Mouse (Mus musculus) heart, adult 2 months (tissue): ENCODE data around the gene Nr6a1. TPM values are rescaled to one million over a fixed set of nuclear protein-coding genes. Genes with fewer than 3 reads are reported as not detected.

Experiments used
- DNase-seq, 2 experiments: peaks; one replicate each; pipeline ENCODE4 v3.0.0; 2021
- H3K27ac ChIP-seq: fragments of 200-600 bp; 2 replicates; pipeline ENCODE4 v1.8.1; 2022
- H3K27me3 ChIP-seq: fragments of 200-500 bp; 2 replicates; pipeline ENCODE4 v1.6.1; 2012; ENCODE audit warnings: mild to moderate bottlenecking, low read length, inconsistent platforms, mixed read lengths; ENCODE audit not compliant: control insufficient read depth, insufficient read depth
- H3K36me3 ChIP-seq: fragments of 200-500 bp; 2 replicates; pipeline ENCODE4 v1.6.1; 2012; ENCODE audit warnings: low read length, inconsistent platforms; ENCODE audit not compliant: control insufficient read depth, insufficient read depth
- H3K4me1 ChIP-seq: fragments of 200-500 bp; 2 replicates; pipeline ENCODE4 v1.6.1; 2011; ENCODE audit warnings: low read length; ENCODE audit not compliant: control insufficient read depth, insufficient read depth
- H3K4me3 ChIP-seq: fragments of 200-600 bp; 2 replicates; pipeline ENCODE4 v1.8.1; 2022
- H3K79me2 ChIP-seq: fragments of 200-500 bp; replicated peaks from 2 replicates; pipeline ENCODE4 v1.6.1; 2012; ENCODE audit warnings: mild to moderate bottlenecking, inconsistent platforms, low read length, moderate library complexity, mixed read lengths; ENCODE audit not compliant: control insufficient read depth, insufficient read depth
- H3K9ac ChIP-seq: fragments of 200-500 bp; 2 replicates; pipeline ENCODE4 v1.6.1; 2012; ENCODE audit warnings: low read depth, mild to moderate bottlenecking, control low read depth, inconsistent platforms, low read length, mixed read lengths
- CTCF ChIP-seq: fragments of 200-600 bp; IDR thresholded peaks from 2 replicates; pipeline ENCODE4 v1.8.1; 2022; ENCODE audit warnings: antibody characterized with exemption, mild to moderate bottlenecking, moderate library complexity
- EP300 ChIP-seq: fragments of 200-500 bp; IDR thresholded peaks from 2 replicates; pipeline ENCODE4 v1.6.1; 2011; ENCODE audit warnings: low read depth, low read length, control low read depth; ENCODE audit not compliant: insufficient read depth
- POLR2A ChIP-seq: fragments of 200-500 bp; IDR thresholded peaks from 2 replicates; pipeline ENCODE4 v1.6.1; 2011; ENCODE audit warnings: mild to moderate bottlenecking, low read depth, low read length, control low read depth; ENCODE audit not compliant: insufficient read depth
- WGBS: fragments of 180-500 bp; shearing (Covaris S2); methylation state at CpG from one replicate; pipeline ENCODE4 v1.1.7; 2018; 5-methylcytosine and 5-hydroxymethylcytosine counted together
- intact Hi-C: fragments of 180-260 bp; cut with DNase I; formaldehyde crosslinking; loops from one replicate; pipeline ENCODE4 v1.15.1; 2025
- polyA plus RNA-seq: library from polyadenylated mRNA; depleted of rRNA; stranded (reverse); fragments of >200 nt; gene quantifications from 2 replicates; pipeline ENCODE4 v1.2.3, GENCODE M21; 2012
- total RNA-seq, 2 experiments: library from RNA; stranded (reverse); gene quantifications; 2 replicates each; pipeline ENCODE4 v1.2.3; 2021

The Nr6a1 gene
- total and polyA plus RNA-seq, 3 experiments: 1.2 to 1.4 (median 1.3) TPM

DNA sequence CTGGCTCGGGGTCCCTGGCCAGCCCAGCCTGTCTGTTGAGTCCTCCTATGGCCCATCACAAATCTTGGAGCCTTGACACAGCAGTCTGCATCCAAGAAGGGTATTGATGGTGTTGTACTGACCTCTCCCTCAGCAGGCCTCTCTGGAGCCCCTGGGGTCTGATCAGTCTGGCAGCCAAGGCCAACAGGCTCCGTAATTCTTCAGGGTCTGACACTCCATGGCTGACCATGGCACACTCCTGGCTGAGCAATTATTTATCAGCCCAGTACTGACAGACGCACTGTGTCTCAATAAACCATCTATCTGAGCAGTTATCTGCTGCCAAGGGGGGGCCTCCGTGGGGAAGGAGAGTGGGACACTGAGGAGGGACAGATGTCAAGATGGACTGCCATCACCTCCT lies 222.5 kb downstream of the Nr6a1 start:
- no peak for TF ChIP-seq EP300
- TF ChIP-seq POLR2A: no peak
- no peak for TF ChIP-seq CTCF
- intact Hi-C loops: no loop called here
- H3K27me3 ChIP-seq: peaks cover 17% of the 10 kb centered on the region
- no peak overlapping the region for H3K4me3 ChIP-seq
- WGBS: 65% methylated on average over 4 of the region's 4 CpGs
- H3K36me3 ChIP-seq: no peaks in the 10 kb centered on the region
- H3K79me2 ChIP-seq: no peaks in the 10 kb centered on the region
- H3K27ac ChIP-seq: no peak overlapping the region
- no peak overlapping the region for H3K9ac ChIP-seq
- no peak for DNase-seq
- H3K4me1 ChIP-seq: no peaks in the 10 kb centered on the region

DNA sequence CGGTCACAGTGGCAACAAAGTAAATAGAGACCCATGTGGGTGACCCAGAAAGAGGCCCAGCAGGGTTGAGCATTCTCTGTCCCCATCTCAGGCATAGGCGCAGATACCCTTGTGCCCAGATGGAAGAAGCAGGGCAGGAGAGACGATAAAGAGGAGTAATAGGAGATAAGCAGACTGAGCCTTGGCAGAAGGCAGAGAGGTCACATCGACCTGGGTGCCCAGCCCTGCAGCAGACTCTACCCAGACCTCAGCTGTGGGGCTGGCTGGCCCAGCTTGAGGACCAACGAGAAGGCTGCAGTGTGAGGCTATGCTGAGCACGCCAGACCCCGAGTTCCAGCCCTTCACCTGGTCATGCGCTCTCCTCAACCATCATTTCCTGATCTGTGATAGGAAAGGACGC lies 223.2 kb downstream of the Nr6a1 start:
- 65% methylated on average over 9 of the region's 9 CpGs for WGBS
- Histone ChIP-seq H3K4me3 (no peak overlapping the region), H3K4me1 (no peaks in the 10 kb centered on the region), H3K9ac (no peak overlapping the region), H3K27ac (no peak overlapping the region), H3K79me2 (no peaks in the 10 kb centered on the region), H3K27me3 (peaks cover 12% of the 10 kb centered on the region), H3K36me3 (no peaks in the 10 kb centered on the region)
- TF ChIP-seq CTCF (no peak), EP300 (no peak), POLR2A (no peak)
- intact Hi-C loops: no loop called here
- DNase-seq: no peak

GRCm38 (mm10) chr2:38700177-38700576 lies 227.3 kb downstream of the Nr6a1 start:
- no peak for TF ChIP-seq CTCF
- no peak for TF ChIP-seq POLR2A
- no peak for TF ChIP-seq EP300
- no peaks in the 10 kb centered on the region for H3K79me2 ChIP-seq
- no peak overlapping the region for H3K27ac ChIP-seq
- peaks cover under 1% of the 10 kb centered on the region; the same call in 1 of the 2 replicates for H3K27me3 ChIP-seq
- no peak overlapping the region for H3K4me3 ChIP-seq
- WGBS: 75% methylated on average over 5 of the region's 5 CpGs
- no peaks in the 10 kb centered on the region for H3K36me3 ChIP-seq
- H3K9ac ChIP-seq: no peak overlapping the region
- intact Hi-C loops: no loop called here
- no peak for DNase-seq
- no peaks in the 10 kb centered on the region for H3K4me1 ChIP-seq

DNA sequence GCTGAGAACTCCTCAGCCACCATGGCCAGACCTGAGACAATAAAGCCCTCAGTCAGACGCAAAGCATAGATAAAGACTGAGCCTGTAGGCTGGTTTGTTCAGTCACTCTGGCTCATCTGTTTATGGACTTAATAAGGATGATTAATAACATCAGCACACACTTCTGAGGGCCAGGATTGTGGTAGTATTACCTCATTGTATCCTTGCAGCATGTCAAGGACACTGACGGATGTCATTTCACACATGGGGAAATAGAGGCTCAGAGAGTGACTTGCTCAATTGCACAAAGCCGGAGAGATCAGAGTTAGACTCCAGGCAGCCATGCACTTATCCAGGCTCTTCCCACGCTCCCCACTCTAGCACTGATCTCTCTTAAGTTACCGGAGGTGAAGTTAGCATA lies 228.9 kb downstream of the Nr6a1 start:
- no peak for TF ChIP-seq CTCF
- H3K36me3 ChIP-seq: no peaks in the 10 kb centered on the region
- no peak for DNase-seq
- no peaks in the 10 kb centered on the region for H3K4me1 ChIP-seq
- H3K79me2 ChIP-seq: no peaks in the 10 kb centered on the region
- H3K9ac ChIP-seq: no peak overlapping the region
- 82% methylated on average over 5 of the region's 5 CpGs for WGBS
- H3K27ac ChIP-seq: no peak overlapping the region
- no peaks in the 10 kb centered on the region for H3K27me3 ChIP-seq
- H3K4me3 ChIP-seq: no peak overlapping the region
- intact Hi-C loops: no loop called here

DNA sequence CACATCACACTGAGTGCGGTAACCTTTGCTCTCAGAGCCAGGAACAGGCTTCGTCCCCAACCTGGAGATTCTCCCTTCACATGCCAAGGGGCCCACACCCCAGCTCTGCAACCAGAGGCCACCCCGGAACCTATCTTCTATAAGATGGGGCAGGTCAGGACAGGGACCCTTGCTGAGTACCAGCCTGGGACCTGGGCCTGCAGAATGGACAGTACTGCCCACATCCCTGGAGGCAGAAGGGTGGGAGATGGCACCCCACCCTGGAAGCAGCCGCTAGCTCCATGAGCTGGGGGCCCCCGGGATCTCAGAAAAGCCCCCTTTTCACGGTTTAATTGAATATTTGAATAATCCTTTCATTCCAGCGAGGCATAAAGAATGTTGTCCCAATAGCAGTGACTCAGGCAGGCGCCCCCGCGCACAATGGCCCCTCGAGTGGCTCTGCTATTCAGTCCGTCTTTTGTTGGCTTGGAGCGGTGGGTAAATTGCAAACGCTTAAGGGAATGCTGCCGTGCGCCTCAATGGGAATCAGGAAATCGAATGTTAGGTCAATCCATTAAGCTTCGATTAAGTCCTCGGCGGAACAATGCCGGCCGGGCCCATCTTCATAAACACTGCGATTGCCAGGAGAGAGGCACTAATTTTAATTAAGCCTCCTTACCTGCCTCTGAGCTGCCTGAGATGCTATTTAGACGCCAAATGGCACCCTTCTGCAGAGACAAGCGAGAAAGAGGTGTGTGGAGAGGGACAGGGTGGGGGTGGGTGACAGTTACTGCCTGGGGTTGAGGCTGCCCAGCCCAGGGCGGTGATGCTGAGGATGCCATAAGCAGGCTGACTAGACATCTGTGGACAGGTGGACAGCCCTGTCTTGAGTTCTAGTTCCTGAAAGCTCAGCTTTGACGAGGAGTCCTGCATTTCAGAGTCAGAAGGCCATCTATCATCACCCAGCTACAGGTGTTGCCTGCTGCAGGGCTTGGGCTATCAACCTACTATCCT lies 230.1 kb downstream of the Nr6a1 start:
- 66% methylated on average over 27 of the region's 27 CpGs for WGBS
- no peak overlapping the region for H3K9ac ChIP-seq
- H3K4me1 ChIP-seq: no peaks in the 10 kb centered on the region
- intact Hi-C loops: no loop called here
- no peaks in the 10 kb centered on the region for H3K79me2 ChIP-seq
- H3K4me3 ChIP-seq: no peak overlapping the region
- no peak for DNase-seq
- H3K36me3 ChIP-seq: no peaks in the 10 kb centered on the region
- no peaks in the 10 kb centered on the region for H3K27me3 ChIP-seq
- H3K27ac ChIP-seq: no peak overlapping the region
- TF ChIP-seq EP300 (no peak), CTCF (no peak), POLR2A (no peak)

DNA sequence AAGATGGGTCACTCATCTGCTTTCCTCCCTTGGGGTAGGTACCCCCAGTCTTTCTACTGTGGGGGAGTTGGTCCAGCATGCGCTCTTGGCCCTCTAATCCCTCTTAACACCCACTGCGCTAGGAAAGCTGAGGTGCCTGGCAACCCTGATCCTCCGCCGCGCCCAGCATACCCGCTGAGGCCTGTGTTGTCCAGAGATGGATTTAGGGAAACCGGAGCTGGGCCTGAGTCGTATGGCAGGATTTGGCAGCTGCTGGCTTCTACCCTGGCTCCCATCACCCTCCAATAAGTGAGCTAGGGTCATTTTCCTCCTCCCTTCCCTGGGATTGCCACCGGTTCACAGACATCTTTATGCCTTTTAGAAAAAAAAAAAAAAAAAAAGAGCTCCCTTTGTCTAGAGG lies 231.7 kb downstream of the Nr6a1 start:
- 73% methylated on average over 9 of the region's 9 CpGs for WGBS
- H3K9ac ChIP-seq: no peak overlapping the region
- no peak overlapping the region for H3K27ac ChIP-seq
- no peaks in the 10 kb centered on the region for H3K36me3 ChIP-seq
- no peaks in the 10 kb centered on the region for H3K79me2 ChIP-seq
- no peak overlapping the region for H3K4me3 ChIP-seq
- TF ChIP-seq CTCF: no peak
- TF ChIP-seq EP300: no peak
- TF ChIP-seq POLR2A: no peak
- intact Hi-C loops: no loop called here
- DNase-seq: no peak
- no peaks in the 10 kb centered on the region for H3K27me3 ChIP-seq
- no peaks in the 10 kb centered on the region for H3K4me1 ChIP-seq
